14 mouse cellular contexts compared by ENCODE assay signal in genomic region chr9:112225046-112225445, GRCm38 (mm10). TPM values are rescaled to one million over a fixed set of nuclear protein-coding genes. Genes with fewer than 3 reads are reported as not detected.
DNase-seq lines count a peak whose midpoint lies in the region; ATAC-seq and TF ChIP-seq lines count a peak whose summit lies in the region.
"Had no signal": no experiment of that assay in that cellular context is flagged by ENCODE, and none has a peak within 500 bp of the region (broad histone marks: within the 10 kb centered on the region; RNA-seq: fewer than 3 reads in every experiment).

No protein-coding gene starts in this region.

- H3K27me3 ChIP-seq in heart, postnatal 0 days (ENCODE audit: control insufficient read depth, insufficient read depth, low read length), result no peaks in the 10 kb centered on the region
- H3K27me3 ChIP-seq: midbrain, embryonic 12.5 days had no signal

- no peak for TF ChIP-seq EP300 in heart, postnatal 0 days (IDR thresholded peaks at IDR 0.05; ENCODE audit: low read depth)

- TF ChIP-seq CTCF in heart, postnatal 0 days (IDR thresholded peaks at IDR 0.05; ENCODE audit: low read depth), result no peak
- TF ChIP-seq CTCF in cortical plate, adult 2 months (IDR thresholded peaks at IDR 0.05; ENCODE audit: extremely low read depth, insufficient read depth, low read length), result no peak

- no peak for ATAC-seq in heart, postnatal 0 days (ENCODE audit: insufficient read depth, low read depth)
- peak; percentile 90 for ATAC-seq in megakaryocyte-erythroid progenitor cell, adult 5-6 weeks (replicated peaks; ENCODE audit: low FRiP score, low TSS enrichment, poor library complexity, severe bottlenecking)
- ATAC-seq: lung, postnatal 0 days had no signal

- 62% methylated on average over 2 of the region's 2 CpGs for WGBS in heart, postnatal 0 days

- H3K4me3 ChIP-seq in heart, postnatal 0 days (ENCODE audit: low read depth, low read length), result no peak overlapping the region
- no peak overlapping the region for H3K4me3 ChIP-seq in cortical plate, adult 2 months (ENCODE audit: insufficient read depth, low read length)
- H3K4me3 ChIP-seq: embryonic facial prominence, embryonic 10.5 days; midbrain, embryonic 12.5 days had no signal

- H3K9me3 ChIP-seq in heart, postnatal 0 days (replicated peaks; ENCODE audit: control insufficient read depth, low read length), result no peaks in the 10 kb centered on the region
- H3K9me3 ChIP-seq: embryonic facial prominence, embryonic 10.5 days; midbrain, embryonic 12.5 days had no signal

- no peak overlapping the region for H3K9ac ChIP-seq in heart, postnatal 0 days (replicated peaks; ENCODE audit: low read depth, low read length)
- H3K9ac ChIP-seq: midbrain, embryonic 12.5 days had no signal

- H3K4me1 ChIP-seq in heart, postnatal 0 days (ENCODE audit: control insufficient read depth, insufficient read depth), result no peaks in the 10 kb centered on the region
- peaks cover 15% of the 10 kb centered on the region for H3K4me1 ChIP-seq in cortical plate, adult 2 months (ENCODE audit: control insufficient read depth, insufficient read depth, low read length)
- H3K4me1 ChIP-seq: embryonic facial prominence, embryonic 10.5 days; midbrain, embryonic 12.5 days had no signal

- H3K27ac ChIP-seq in heart, postnatal 0 days (ENCODE audit: low read depth), result no peak overlapping the region
- 0 out of 2 replicates have a peak overlapping the region, but pooled peaks have one; percentile 42 for H3K27ac ChIP-seq in cortical plate, adult 2 months (ENCODE audit: insufficient read depth, low read length)
- H3K27ac ChIP-seq: embryonic facial prominence, embryonic 10.5 days; midbrain, embryonic 12.5 days had no signal

- 0 out of 2 replicates have a peak, but pooled peaks have one; percentile 16 for TF ChIP-seq POLR2A in cortical plate, adult 2 months (IDR thresholded peaks at IDR 0.05; ENCODE audit: extremely low read depth, insufficient read depth, low read length)

- peak; percentile 17 for DNase-seq in heart, postnatal 0 days (ENCODE audit: low spot score)
- no peak for DNase-seq in heart, adult 18-20 months
- DNase-seq in CD4-positive, CD25-positive, alpha-beta regulatory T cell, adult 2 months (ENCODE audit: low read depth, low spot score), result peak; percentile 38
- DNase-seq in adrenal gland, adult 18-20 months (ENCODE audit: low spot score in 2 of 2), result no peak
- DNase-seq in cerebellum, adult 11 months, result no peak
- DNase-seq in adipocyte (ENCODE audit: low spot score), result no peak
- DNase-seq: adrenal gland, adult 2 months; heart, postnatal 10 days; kidney, postnatal 10 days had no signal

- no peaks in the 10 kb centered on the region for H3K36me3 ChIP-seq in heart, postnatal 0 days (replicated peaks; ENCODE audit: control insufficient read depth, insufficient read depth, low read length)
- H3K36me3 ChIP-seq: embryonic facial prominence, embryonic 10.5 days; midbrain, embryonic 12.5 days had no signal

- no peak overlapping the region for H3K4me2 ChIP-seq in heart, postnatal 0 days (ENCODE audit: low read depth, low read length)
- H3K4me2 ChIP-seq: midbrain, embryonic 12.5 days had no signal

RNA-seq across cellular contexts. Expression of gene Arpp21, which starts 10.7 kb away (rescaled TPM):
- 0.99 and 7.7 TPM in 2 replicates for total RNA-seq in heart, postnatal 0 days (2014; rRNA removed; ENCODE audit: low replicate concordance)
- 2.5 and 2.7 TPM in 2 replicates for polyA plus RNA-seq in heart, postnatal 0 days (2015; fragmentation: Nextera tagmentation; extraction: Ambion mirVana)
- 1 to 10 TPM; 1.4 TPM for total RNA-seq in heart, adult 18-20 months (2021)
- polyA plus RNA-seq in cortical plate, adult 2 months (2012; rRNA removed), result 521 and 601 TPM in 2 replicates
- 1.9 and 6.6 TPM in 2 replicates for total RNA-seq in megakaryocyte-erythroid progenitor cell, adult 5-6 weeks (2014; fragmentation: Nextera tagmentation)
- 0.46 and 0.56 TPM in 2 replicates for total RNA-seq in megakaryocyte-erythroid progenitor cell, adult 5-6 weeks (2017)
- total RNA-seq in adrenal gland, adult 18-20 months (2021), result not detected
- polyA plus RNA-seq: lung, postnatal 0 days had no signal

Comparison
In these comparisons a context has a peak if more than half of its experiments do, and no peak if none do; other contexts are left out.
1. DNase-seq: peak in heart, postnatal 0 days (single experiment) and CD4-positive, CD25-positive, alpha-beta regulatory T cell, adult 2 months (single experiment); none in heart, adult 18-20 months (0 of 2), adrenal gland, adult 18-20 months (0 of 2), cerebellum, adult 11 months (single experiment) and adipocyte (single experiment).